Mouse (Mus musculus) small intestine, adult 2 months (tissue): Measurements from ENCODE around the gene Uqcc2.

Experiments
- CTCF ChIP-seq: fragments of 200-500 bp; IDR thresholded peaks from 2 replicates; pipeline ENCODE4 v1.5.1; 2012; ENCODE audit warnings: low read depth, mild to moderate bottlenecking, control low read depth, inconsistent platforms, low read length, moderate library complexity, mixed read lengths; ENCODE audit not compliant: insufficient replicate concordance, insufficient read length; ENCODE audit errors: extremely low read depth
- POLR2A ChIP-seq: fragments of 200-500 bp; IDR thresholded peaks from 2 replicates; pipeline ENCODE4 v1.6.1; 2012; ENCODE audit warnings: low read depth, mild to moderate bottlenecking, control low read depth, inconsistent platforms, low read length, moderate library complexity

GRCm38 (mm10) chr17:27140262-27140661 is 6.5 kb upstream of the Uqcc2 start:
- TF ChIP-seq CTCF (no peak), POLR2A (no peak)
